Mouse (Mus musculus) hindbrain, embryonic 14.5 days (tissue): ENCODE data around the gene Ppa2. TPM values are rescaled to one million over a fixed set of nuclear protein-coding genes. Genes with fewer than 3 reads are reported as not detected.

Experiments
- ATAC-seq: fragments of 200-750 bp; cut with Nextera tagmentation; 2 replicates; pipeline ENCODE4 v1.8.0; 2017; ENCODE audit warnings: moderate number of reproducible peaks, mild to moderate bottlenecking, moderate TSS enrichment, moderate library complexity; ENCODE audit not compliant: low FRiP score
- DNase-seq: peaks from one replicate; pipeline ENCODE4 v3.0.0-alpha.2; 2015; ENCODE audit warnings: low spot score
- H3K27ac ChIP-seq: fragments of 300-500 bp; sonication (generic); 2 replicates; pipeline ENCODE4 v1.5.1; 2014; ENCODE audit warnings: mild to moderate bottlenecking, moderate library complexity
- H3K27me3 ChIP-seq: fragments of 300-500 bp; sonication (generic); 2 replicates; pipeline ENCODE4 v1.6.1; 2014; ENCODE audit warnings: mild to moderate bottlenecking, low read length, mixed read lengths; ENCODE audit not compliant: control insufficient read depth, insufficient read depth
- H3K36me3 ChIP-seq: fragments of 300-500 bp; sonication (generic); replicated peaks from 2 replicates; pipeline ENCODE4 v1.6.1; 2014; ENCODE audit not compliant: control insufficient read depth, insufficient read depth
- H3K4me1 ChIP-seq: fragments of 300-500 bp; sonication (generic); replicated peaks from 2 replicates; pipeline ENCODE4 v1.6.1; 2014; ENCODE audit warnings: antibody characterized with exemption, low read length, mixed read lengths; ENCODE audit not compliant: control insufficient read depth, insufficient read depth
- H3K4me2 ChIP-seq: fragments of 300-500 bp; sonication (generic); replicated peaks from 2 replicates; pipeline ENCODE4 v1.6.1; 2014; ENCODE audit warnings: mild to moderate bottlenecking, moderate library complexity
- H3K4me3 ChIP-seq: fragments of 300-500 bp; sonication (generic); replicated peaks from 2 replicates; pipeline ENCODE4 v1.5.1; 2014; ENCODE audit warnings: mild to moderate bottlenecking, low read length
- H3K9ac ChIP-seq: fragments of 300-500 bp; sonication (generic); 2 replicates; pipeline ENCODE4 v1.6.1; 2014
- H3K9me3 ChIP-seq: fragments of 300-500 bp; sonication (generic); 2 replicates; pipeline ENCODE4 v1.6.1; 2016; ENCODE audit warnings: low read length; ENCODE audit not compliant: control insufficient read depth
- WGBS: fragments of 180-500 bp; shearing (Covaris S2); extraction: QIAGEN DNeasy Blood & Tissue Kit; methylation state at CpG from one replicate; pipeline ENCODE4 v1.1.7; 2014; 5-methylcytosine and 5-hydroxymethylcytosine counted together
- polyA plus RNA-seq: library from polyadenylated mRNA; unstranded; fragments of >200 nt; fragmentation: Nextera tagmentation; extraction: Ambion mirVana; gene quantifications from 2 replicates; pipeline ENCODE4 v1.2.1, GENCODE M21; 2014

Gene Ppa2
- polyA plus RNA-seq, 1 experiment from 2014 or later: 80.1 TPM

- no peak for ATAC-seq
- Histone ChIP-seq H3K27me3 (no peaks in the 10 kb centered on the region), H3K4me3 (no peak overlapping the region), H3K4me1 (no peaks in the 10 kb centered on the region), H3K4me2 (no peak overlapping the region), H3K9ac (no peak overlapping the region), H3K27ac (no peak overlapping the region), H3K36me3 (no peaks in the 10 kb centered on the region; the same call in 1 of the 2 replicates), H3K9me3 (no peaks in the 10 kb centered on the region)
- DNase-seq: no peak
- 81% methylated on average over 4 of the region's 4 CpGs for WGBS
Observed at GRCm38 (mm10) chr3:133322552-133322951, 12.6 kb downstream of the Ppa2 start.

- Histone ChIP-seq H3K4me3 (no peak overlapping the region), H3K4me1 (no peaks in the 10 kb centered on the region), H3K4me2 (no peak overlapping the region), H3K27me3 (no peaks in the 10 kb centered on the region), H3K9me3 (no peaks in the 10 kb centered on the region), H3K9ac (no peak overlapping the region), H3K27ac (no peak overlapping the region), H3K36me3 (no peaks in the 10 kb centered on the region; the same call in 1 of the 2 replicates)
- no peak for ATAC-seq
- DNase-seq: no peak
- WGBS: 18% methylated on average over 5 of the region's 5 CpGs
Observed at GRCm38 (mm10) chr3:133325135-133325534, 15.2 kb downstream of the Ppa2 start.

GRCm38 (mm10) chr3:133328551-133328950 is 18.6 kb downstream of the Ppa2 start:
- Histone ChIP-seq H3K9me3 (no peaks in the 10 kb centered on the region), H3K4me3 (no peak overlapping the region), H3K27me3 (no peaks in the 10 kb centered on the region), H3K27ac (no peak overlapping the region), H3K36me3 (no peaks in the 10 kb centered on the region; the same call in none of the 2 replicates), H3K4me1 (no peaks in the 10 kb centered on the region), H3K4me2 (no peak overlapping the region), H3K9ac (no peak overlapping the region)
- ATAC-seq: no peak
- DNase-seq: no peak
- 89% methylated on average over 13 of the region's 13 CpGs for WGBS

DNA sequence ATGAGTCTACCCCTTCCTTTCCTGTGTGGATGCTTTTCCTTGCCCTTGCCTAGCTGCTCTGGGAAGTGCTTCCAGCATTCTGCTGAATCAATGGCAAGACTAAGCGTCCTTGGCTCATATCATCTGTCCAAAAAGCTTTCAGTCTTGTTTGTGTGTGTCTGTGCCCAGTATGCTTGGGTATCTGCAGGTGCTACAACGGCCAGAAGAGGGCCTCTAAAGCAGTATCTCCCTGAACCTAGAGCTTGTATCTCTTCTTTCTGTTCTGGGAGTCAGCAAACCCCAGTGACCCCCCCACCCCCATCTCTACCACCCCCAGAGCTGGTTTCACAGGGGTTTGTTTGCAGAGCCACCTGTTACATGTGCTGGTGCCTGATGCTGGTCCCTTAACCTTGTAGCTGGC is 19.5 kb downstream of the Ppa2 start:
- Histone ChIP-seq H3K27ac (no peak overlapping the region), H3K27me3 (no peaks in the 10 kb centered on the region), H3K9ac (no peak overlapping the region), H3K4me1 (no peaks in the 10 kb centered on the region), H3K4me3 (no peak overlapping the region), H3K4me2 (no peak overlapping the region), H3K36me3 (no peaks in the 10 kb centered on the region; the same call in none of the 2 replicates), H3K9me3 (no peaks in the 10 kb centered on the region)
- DNase-seq: no peak
- ATAC-seq: no peak
- 89% methylated on average over 2 of the region's 2 CpGs for WGBS

DNA sequence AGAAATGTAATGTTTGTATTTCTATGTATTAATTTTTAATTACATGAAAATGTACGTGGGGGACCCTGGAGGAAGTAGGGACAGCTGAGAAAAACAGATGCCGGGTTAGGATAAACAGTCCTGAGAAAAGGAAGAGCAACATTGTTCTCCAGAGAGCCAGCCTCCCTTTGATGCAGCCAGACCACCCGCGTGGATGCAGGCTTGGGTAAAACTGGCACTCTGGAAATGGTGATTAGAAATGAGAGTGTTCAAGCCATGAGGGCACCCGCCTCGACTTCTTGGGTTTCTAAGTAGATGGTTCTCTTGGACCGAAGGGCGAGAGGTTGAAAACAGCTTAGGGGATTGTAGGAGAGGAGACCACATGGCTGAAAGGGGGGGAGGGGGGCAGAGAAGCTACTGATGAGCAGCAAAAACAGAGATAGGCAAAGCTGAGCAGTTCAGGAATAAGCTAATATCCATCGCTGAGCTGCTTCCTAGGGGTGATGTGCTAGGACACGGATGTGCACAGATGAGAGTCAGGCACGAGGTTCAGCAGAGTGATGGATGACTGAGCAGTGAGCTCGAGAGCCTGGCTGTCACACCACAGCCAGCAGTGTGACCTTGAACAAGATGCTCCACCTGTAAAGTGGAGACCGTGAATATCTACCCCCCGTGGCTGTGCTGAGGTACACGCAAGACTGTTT is 21.4 kb downstream of the Ppa2 start:
- no peaks in the 10 kb centered on the region for H3K27me3 ChIP-seq
- 60% methylated on average over 15 of the region's 15 CpGs for WGBS
- H3K36me3 ChIP-seq: no peaks in the 10 kb centered on the region; the same call in none of the 2 replicates
- ATAC-seq (no peak), DNase-seq (no peak)
- no peak overlapping the region for H3K27ac ChIP-seq
- H3K9ac ChIP-seq: no peak overlapping the region
- H3K4me1 ChIP-seq: no peaks in the 10 kb centered on the region
- no peaks in the 10 kb centered on the region for H3K9me3 ChIP-seq
- no peak overlapping the region for H3K4me2 ChIP-seq
- no peak overlapping the region for H3K4me3 ChIP-seq

DNA sequence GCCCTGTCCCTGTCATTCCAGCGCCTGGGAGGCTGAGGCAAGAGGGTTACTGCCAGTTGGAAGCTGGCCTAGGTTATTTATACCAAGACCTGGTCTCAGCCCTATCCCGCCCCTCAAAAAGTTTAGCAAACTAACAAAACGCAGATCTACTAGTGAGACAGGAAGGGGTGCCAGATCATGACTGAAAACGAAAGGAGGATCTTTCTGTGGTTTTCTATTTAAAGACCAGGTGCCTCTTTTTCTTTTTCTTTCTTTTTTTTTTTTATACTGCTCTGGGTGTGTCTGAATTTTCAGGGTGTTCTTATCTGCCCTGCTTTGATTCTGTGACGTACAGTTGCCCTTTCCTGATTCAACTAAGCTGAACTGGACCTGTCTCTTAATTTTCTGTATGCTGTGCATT is 22.4 kb downstream of the Ppa2 start:
- no peak overlapping the region for H3K4me2 ChIP-seq
- no peak overlapping the region for H3K4me3 ChIP-seq
- no peak for ATAC-seq
- H3K27me3 ChIP-seq: no peaks in the 10 kb centered on the region
- H3K9ac ChIP-seq: no peak overlapping the region
- H3K27ac ChIP-seq: no peak overlapping the region
- DNase-seq: no peak
- H3K36me3 ChIP-seq: no peaks in the 10 kb centered on the region; the same call in none of the 2 replicates
- H3K9me3 ChIP-seq: no peaks in the 10 kb centered on the region
- no peaks in the 10 kb centered on the region for H3K4me1 ChIP-seq
- WGBS: 95% methylated on average over 5 of the region's 5 CpGs

DNA sequence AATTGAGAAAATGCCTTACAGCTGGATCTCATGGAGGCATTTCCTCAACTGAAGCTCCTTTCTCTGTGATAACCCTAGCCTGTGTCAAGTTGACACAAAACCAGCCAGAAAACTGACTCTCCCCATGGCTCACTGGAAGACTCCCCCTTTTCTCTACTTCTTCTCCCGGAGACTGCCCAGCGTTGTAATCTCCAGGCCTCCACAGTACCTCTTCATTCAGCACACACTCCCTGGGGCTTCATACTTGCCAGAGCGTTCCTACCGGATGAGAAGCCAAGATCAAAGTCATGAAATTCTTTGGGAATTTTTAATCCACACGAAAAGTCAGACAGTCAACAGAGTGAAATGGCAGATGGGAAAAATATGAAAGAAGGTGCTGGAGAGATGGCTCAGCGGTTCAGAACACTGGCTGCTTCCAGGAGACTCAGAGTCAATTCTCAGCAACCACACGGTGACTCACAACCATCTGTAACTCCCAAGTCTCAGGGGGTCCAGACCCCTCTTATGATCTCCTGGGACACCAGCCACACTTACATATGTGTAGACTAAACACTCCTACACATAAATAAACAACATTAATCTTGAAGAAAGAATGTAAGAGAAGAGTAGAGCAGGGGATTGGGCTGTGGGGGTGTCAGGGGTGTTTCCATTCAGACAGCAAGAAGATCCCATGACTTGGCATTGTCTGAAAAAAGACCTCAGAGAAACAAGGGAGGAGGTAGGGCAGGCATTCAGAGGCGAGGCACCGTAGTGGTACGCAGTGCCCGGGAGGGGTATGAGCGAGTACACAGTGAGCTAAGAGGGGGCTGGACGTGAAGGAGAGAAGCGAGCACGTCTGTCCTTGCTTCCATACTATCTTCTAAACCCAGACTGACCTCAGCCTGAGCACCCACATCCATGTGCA is 23.6 kb downstream of the Ppa2 start:
- Histone ChIP-seq H3K36me3 (no peaks in the 10 kb centered on the region; the same call in none of the 2 replicates), H3K9ac (no peak overlapping the region), H3K4me1 (no peaks in the 10 kb centered on the region), H3K4me3 (no peak overlapping the region), H3K27me3 (no peaks in the 10 kb centered on the region), H3K27ac (no peak overlapping the region), H3K9me3 (no peaks in the 10 kb centered on the region), H3K4me2 (no peak overlapping the region)
- ATAC-seq (no peak), DNase-seq (no peak)
- 90% methylated on average over 15 of the region's 15 CpGs for WGBS

GRCm38 (mm10) chr3:133334691-133335090 is 24.8 kb downstream of the Ppa2 start:
- DNase-seq: no peak
- 0 out of 2 replicates have a peak, but pooled peaks cover 6% of the 10 kb centered on the region for H3K4me1 ChIP-seq

GRCm38 (mm10) chr3:133335166-133335565 is 25.3 kb downstream of the Ppa2 start:
- no peak for DNase-seq
- Histone ChIP-seq H3K9me3 (no peaks in the 10 kb centered on the region), H3K4me1 (0 out of 2 replicates have a peak, but pooled peaks cover 6% of the 10 kb centered on the region), H3K36me3 (no peaks in the 10 kb centered on the region; the same call in none of the 2 replicates), H3K4me2 (no peak overlapping the region), H3K4me3 (no peak overlapping the region), H3K27me3 (no peaks in the 10 kb centered on the region), H3K9ac (no peak overlapping the region), H3K27ac (no peak overlapping the region)
- no peak for ATAC-seq
- 94% methylated on average over 2 of the region's 2 CpGs for WGBS

More at GRCm38 (mm10) chr3:133334691-133335090, 24.8 kb downstream of the Ppa2 start:
- no peaks in the 10 kb centered on the region; the same call in none of the 2 replicates for H3K36me3 ChIP-seq
- no peak overlapping the region for H3K27ac ChIP-seq
- H3K4me2 ChIP-seq: no peak overlapping the region
- H3K27me3 ChIP-seq: no peaks in the 10 kb centered on the region
- no peak for ATAC-seq
- no peak overlapping the region for H3K9ac ChIP-seq
- WGBS: 92% methylated on average over 5 of the region's 5 CpGs
- no peaks in the 10 kb centered on the region for H3K9me3 ChIP-seq
- H3K4me3 ChIP-seq: no peak overlapping the region
